Mouse (Mus musculus) B cell, adult 2 months (primary cell): Measurements from ENCODE around the gene Lrrc75a.
A peak's percentile ranks its signal among the peaks of the same experiment; 100 is the strongest.
"Not testable (repeated sequence)": the region's sequence is repeated elsewhere in the genome, so short reads cannot be mapped to it uniquely, and the experiment has no call there.

Source experiments
- DNase-seq, 2 experiments: peaks; one replicate each; pipeline ENCODE4 v3.0.0; 2022

Lrrc75a gene

DNA sequence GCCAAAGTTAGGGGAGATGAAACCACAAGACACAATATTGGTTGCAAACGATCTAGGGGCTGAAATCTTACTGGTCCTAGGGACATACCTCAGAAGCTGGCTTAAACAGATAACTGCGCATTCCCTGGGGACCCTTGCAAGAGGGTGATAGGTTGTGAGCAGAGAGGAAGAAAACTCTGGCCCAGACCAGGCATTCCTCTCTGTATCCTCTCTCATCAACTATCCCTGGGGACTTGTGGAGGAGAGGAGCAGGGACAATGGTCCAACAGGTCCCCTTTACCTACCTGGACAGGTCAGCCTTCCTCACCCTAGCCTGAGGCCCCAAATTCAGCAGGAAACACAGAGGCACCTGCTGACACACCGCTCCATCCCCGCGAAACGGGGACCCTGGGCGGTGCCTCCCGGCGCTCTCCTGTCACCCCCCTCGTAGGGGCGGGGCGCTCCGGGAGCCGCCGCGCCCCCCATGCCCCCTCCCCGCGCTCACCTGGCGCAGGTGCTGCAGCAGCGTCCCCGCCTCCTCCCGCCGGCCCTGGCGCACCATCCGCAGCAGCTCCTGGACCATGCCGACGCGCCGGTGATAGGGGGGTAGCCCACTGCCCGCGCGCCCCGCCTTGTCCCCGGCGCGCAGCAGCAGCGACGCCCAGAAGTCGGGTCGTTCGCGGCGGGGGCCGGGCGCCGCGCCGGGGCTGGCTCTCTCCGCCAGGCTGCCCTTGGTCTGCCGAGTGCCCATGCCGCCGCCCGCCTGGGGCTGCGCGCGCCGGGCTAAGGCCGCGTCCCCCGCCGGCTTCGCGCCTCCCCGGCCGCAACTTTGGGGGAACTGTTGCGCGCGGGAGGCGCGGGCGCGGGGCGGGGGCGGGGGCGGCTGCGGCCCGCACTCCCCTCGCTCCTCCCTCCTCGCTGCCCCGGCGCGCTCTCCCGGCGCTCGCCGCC lies at the start of gene Lrrc75a:
Gene Lrrc75a (minus strand): TSS at position 863 of the 930 bp plus-strand sequence.
- peak; percentile 48 to 53 for DNase-seq

GRCm38 (mm10) chr11:62695126-62695525 lies 46.8 kb upstream of the Lrrc75a start:
- DNase-seq = no peak

DNA sequence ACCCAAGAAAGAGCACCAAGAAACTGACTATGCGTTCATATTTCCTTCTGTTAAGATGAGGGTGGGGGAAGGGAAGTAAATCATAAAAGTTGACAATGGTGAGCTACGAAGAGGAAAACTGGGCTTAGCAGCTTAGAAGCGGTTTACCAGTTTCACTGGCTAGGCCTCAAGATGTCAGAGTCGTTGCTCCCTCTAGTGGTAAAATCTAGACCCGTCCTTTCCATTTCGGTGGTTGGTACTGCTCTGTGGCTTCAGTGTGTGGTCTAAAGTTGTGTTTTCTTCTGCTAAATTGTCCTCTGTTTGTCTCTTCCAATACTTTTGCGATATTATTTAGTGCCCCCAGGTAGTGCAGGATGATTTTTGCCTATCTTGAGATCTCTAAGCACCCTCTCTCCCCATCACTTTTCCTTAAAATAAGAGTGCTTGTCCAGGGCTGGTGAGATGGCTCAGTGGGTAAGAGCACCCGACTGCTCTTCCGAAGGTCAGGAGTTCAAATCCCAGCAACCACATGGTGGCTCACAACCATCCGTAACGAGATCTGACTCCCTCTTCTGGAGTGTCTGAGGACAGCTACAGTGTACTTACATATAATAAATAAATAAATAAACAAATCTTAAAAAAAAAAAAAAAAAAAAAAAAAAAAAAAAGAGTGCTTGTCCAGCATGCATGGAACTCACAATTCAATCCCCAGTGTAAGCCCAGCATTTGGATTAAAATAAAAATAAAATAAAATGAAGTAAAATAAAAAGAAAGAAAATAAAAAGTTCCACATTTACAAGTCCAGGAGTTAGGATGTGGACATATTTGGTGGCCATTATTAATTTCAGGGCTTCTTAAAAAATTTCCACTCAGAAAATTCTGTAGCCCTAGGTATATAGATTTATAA lies 45.2 kb upstream of the Lrrc75a start:
- DNase-seq = peak; percentile 40 to 52

GRCm38 (mm10) chr11:62691592-62691991 lies 43.3 kb upstream of the Lrrc75a start:
- DNase-seq = no peak

DNA sequence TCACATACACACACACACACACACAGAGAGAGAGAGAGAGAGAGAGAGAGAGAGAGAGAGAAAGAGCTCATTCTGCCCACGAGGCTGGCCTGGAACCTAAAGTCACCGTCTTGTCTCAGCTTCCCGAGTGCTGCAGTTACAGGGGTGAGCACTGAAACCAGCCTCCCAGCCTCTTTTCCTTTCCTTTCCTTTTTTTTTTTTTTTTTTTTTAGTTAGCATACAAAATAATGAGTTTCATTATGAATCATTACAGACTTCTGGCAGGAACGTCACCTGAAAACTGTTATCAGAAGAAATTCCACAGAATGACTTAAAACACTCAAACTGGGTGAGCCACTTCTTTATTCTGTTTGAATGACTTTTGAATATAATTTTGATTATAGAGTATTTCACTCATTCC lies 31.6 kb upstream of the Lrrc75a start:
- DNase-seq = no peak

- DNase-seq = no peak
These were observed 30.5 kb upstream of the Lrrc75a start for GRCm38 (mm10) chr11:62678778-62679354.

DNA sequence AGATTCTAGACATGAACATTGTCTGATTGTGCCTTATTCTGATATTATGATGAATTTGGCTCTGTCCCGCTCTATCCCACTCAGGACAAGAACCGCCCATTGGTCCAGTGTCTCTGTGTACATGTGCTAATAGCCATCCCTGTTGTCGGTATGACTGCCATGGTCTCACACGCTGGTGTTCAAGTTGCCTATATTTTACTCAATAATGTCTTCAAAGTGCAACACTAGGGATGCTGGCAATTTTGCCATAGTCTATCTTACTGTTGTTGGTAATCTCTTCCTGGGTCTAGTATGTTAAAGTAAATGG lies 27.9 kb upstream of the Lrrc75a start:
- no peak for DNase-seq

DNA sequence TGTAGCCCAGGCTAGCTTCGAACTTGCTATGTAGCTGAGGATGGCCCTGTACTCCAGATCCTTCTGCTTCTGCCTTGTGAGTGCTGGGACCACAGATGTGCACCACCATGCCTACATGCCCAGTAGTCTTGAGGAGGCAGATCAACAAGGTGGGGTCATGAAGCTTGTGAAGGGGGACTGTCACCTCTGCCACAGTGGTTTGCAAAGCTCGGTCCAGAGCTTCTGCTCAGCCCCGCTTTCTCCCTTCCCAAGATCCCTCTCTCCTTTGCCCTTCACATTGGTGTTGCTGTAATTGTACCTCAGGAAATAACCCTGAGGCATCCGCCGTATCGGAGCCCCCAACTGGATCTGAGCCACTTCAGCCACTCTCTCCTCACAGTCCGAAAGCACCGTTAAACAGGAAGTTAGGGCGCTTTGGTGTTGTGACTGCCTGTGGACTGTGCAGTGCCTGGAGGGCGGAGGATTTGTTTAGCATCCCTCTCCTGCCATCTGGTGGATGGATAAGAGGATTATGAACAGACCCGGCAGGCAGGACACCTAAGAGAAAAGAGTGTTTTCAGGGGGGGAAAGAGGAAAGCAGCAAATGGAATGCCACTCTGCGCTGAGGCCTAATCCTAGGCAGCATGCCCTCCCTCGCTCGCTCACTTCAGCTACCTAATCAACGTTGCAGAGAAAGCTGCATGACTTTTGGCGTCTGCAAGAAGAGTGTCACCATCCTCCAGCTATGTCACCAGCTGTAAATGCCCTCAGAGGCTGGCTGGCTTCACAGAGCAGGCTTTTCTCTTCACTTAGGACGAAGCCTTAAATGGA lies 27.4 kb upstream of the Lrrc75a start:
- peak; percentile 47 to 59 for DNase-seq

DNA sequence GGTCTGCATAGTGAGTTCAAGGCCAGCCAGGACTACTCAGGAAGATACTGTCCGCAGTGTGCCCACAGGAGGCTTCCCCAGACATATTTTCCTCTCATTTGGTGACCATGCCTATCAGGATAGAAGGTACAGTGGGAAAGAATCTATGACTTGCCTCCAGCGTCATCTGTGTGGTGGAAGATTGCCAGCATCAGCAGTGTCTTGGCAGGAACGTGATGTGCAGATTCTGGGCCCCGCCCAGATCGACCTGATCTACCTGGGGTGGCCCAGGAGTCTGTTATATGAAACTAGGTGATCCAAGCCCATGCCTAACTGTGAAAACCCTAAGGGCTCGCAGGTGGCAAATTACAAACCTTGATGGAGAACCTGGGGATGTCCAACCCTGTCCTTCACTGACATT lies 21.7 kb upstream of the Lrrc75a start:
- DNase-seq = no peak

DNA sequence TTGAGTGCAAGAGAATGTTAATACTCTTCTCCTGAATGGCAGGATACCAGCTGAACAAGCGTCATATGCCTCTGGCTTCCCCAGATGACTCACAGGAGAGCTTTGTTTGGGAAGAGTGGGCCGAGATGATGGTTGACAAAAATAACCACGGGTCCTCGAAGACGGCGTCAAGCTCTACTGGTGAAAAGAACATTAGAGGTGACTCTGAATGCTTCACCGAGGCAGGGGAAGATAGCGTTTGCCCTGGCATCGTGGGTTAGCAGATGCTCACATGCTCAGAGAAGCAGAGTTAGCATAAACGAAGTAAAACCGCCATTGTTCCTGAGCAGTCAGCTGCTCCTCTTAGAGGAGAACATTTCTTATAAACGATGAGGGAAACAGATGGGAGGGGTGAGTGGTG lies 21.1 kb upstream of the Lrrc75a start:
- DNase-seq = no peak

DNA sequence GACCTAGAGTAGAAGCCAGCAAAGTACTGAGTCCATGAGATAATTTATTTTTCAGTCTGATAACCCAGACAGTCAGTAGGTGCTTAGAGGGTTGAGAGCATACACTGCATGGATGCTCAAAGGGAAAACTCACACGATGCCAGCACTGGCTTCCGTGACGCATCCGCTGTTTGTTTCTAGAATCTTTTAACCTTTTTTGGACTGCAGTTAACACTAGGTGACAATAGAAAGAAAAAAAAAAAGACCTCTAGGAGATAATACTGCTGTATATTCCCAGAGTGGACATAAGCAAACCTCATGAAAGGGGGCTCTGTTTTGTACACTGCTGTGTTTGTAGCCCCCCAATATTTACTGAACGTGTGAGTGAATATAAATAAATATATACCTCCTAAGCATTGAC lies 20.7 kb upstream of the Lrrc75a start:
- DNase-seq = no peak

GRCm38 (mm10) chr11:62664250-62664649 lies 15.9 kb upstream of the Lrrc75a start:
- DNase-seq = no peak

GRCm38 (mm10) chr11:62660885-62661284 lies 12.6 kb upstream of the Lrrc75a start:
- DNase-seq = no peak

GRCm38 (mm10) chr11:62652080-62652479 lies 3.8 kb upstream of the Lrrc75a start:
- DNase-seq = no peak

GRCm38 (mm10) chr11:62651563-62651962 lies 3.2 kb upstream of the Lrrc75a start:
- DNase-seq = no peak

GRCm38 (mm10) chr11:62649803-62650202 lies 1.5 kb upstream of the Lrrc75a start:
- DNase-seq = not testable (repeated sequence)

DNA sequence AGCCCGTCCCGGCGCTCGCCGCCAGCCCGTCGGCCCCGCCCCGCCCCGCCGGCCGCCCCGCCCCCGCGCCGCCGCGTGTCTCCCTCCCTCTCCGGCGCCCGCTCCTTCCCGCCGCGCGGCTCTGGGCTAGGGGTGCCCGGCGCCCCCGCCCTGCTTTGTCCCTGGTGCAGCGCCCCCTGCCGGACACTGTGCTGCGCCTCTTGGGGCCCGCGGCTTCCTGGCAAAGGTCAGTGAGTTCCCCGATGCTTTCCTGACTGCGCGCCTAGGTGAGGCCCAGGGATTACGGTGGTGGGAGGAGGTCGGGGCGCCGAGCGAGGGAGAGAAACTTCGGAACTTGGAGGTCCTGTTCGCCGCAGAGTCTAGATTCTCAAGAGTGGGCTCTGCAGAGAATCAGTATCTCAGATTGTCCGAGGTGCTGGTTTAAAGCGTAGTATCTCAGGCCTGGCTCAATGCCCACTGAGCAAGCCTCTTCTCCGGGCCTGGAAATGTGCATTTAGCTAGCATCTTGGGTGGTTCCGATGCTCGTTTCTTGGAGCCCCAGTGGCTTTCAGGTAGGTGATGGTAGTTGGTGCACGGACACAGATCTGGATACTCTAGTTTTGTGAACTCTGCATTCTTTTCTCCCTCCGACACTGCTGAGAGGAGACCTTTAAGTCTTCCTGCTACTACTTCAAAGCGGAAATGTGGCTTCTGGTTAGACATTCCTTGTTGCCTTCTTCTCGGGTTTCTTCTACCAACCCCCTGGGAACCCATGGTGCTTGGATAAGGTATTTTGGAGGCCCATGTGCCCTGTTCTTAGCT lies 468 bp upstream of the Lrrc75a start, which contains the start of gene Mmgt2:
Gene Mmgt2 (plus strand): TSS at position 74 of the 801 bp plus-strand sequence.
- peak; percentile 97 to 98 for DNase-seq

GRCm38 (mm10) chr11:62646958-62647515 lies 1.3 kb downstream of the Lrrc75a start:
- no peak for DNase-seq

- peak in 1 of 2 experiments; percentile 13 for DNase-seq
These were observed 1.9 kb downstream of the Lrrc75a start for GRCm38 (mm10) chr11:62646495-62646843.

DNA sequence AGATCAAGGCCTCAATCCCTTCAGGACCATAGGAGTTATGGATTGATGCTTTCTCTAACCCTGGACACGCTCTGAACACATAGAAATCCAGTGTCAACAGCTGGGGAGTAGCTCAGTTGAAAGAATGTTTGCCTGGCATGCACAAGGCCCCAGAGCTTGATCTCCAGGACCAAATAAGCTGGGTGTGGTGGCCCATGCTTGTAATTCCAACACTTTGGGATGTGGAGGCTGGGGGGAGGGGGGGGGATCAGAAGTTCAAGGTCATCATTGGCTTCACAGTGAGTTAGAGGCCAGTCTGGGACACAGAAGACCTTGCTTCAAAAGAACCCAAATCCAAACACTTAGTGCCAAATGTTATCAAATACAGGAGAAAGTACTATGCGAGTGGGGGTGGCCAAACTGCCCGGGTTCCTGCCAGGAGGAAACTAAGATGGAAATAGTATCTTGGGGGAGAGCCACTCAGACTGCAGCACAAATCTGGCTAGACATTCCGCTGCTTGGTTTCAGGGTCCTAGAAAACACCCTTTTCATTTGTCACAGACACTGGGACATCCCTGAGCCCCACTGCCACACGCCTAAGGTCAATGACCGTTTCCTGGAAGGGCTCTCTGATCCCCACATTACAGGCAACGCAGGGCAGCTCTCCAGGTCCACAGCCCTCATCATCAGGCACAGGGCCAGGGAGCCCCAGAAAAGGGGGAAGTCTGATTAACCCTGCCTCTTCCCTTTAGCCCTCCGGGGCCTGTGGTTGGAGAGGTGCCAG lies 2.4 kb downstream of the Lrrc75a start:
- peak in 1 of 2 experiments; percentile 13 for DNase-seq

DNA sequence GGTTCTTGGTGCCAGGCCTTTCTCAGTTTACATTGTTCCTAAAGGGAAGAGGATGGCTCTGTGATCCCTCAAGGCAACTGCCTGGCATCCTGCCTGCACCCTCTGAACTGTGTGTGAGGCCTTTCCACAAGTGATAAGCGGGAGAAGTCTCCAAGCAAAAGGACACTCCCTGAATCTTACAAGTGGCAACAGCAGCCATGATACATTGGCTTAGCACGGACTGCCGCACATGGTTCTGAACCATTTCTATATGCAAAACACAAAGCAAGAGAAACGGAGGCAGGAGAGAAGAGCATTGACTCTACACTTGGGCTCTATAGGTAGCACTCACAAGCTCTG lies 3.0 kb downstream of the Lrrc75a start:
- no peak for DNase-seq
